Mouse (Mus musculus) liver, postnatal 0 days (tissue): Measurements from ENCODE around the gene Kcnrg. TPM values are rescaled to one million over a fixed set of nuclear protein-coding genes. Genes with fewer than 3 reads are reported as not detected.

Experiments used
- ATAC-seq: fragments of 200-750 bp; cut with Nextera tagmentation; 2 replicates; pipeline ENCODE4 v1.8.0; 2017; ENCODE audit warnings: mild to moderate bottlenecking, moderate library complexity
- DNase-seq: peaks from one replicate; pipeline ENCODE4 v3.0.0-alpha.2; 2016
- H3K27ac ChIP-seq: fragments of 300-500 bp; sonication (generic); 2 replicates; pipeline ENCODE4 v1.5.1; 2014; ENCODE audit warnings: antibody characterized with exemption, moderate library complexity, mild to moderate bottlenecking, low read depth
- H3K27me3 ChIP-seq: fragments of 300-500 bp; sonication (generic); 2 replicates; pipeline ENCODE4 v1.6.1; 2014; ENCODE audit warnings: low read length, control low read depth, mixed read lengths; ENCODE audit not compliant: insufficient read depth
- H3K36me3 ChIP-seq: fragments of 300-500 bp; sonication (generic); replicated peaks from 2 replicates; pipeline ENCODE4 v1.6.1; 2014; ENCODE audit warnings: mild to moderate bottlenecking, control low read depth, low read length, moderate library complexity, mixed read lengths; ENCODE audit not compliant: insufficient read depth
- H3K4me1 ChIP-seq: fragments of 300-500 bp; sonication (generic); 2 replicates; pipeline ENCODE4 v1.6.1; 2014; ENCODE audit warnings: antibody characterized with exemption, mild to moderate bottlenecking, control low read depth; ENCODE audit not compliant: insufficient read depth
- H3K4me2 ChIP-seq: fragments of 300-500 bp; sonication (generic); 2 replicates; pipeline ENCODE4 v1.6.1; 2014; ENCODE audit warnings: low read depth, mild to moderate bottlenecking, low read length, moderate library complexity, mixed read lengths
- H3K4me3 ChIP-seq: fragments of 300-500 bp; sonication (generic); 2 replicates; pipeline ENCODE4 v1.5.1; 2014; ENCODE audit warnings: low read depth, low read length
- H3K9ac ChIP-seq: fragments of 300-500 bp; sonication (generic); replicated peaks from 2 replicates; pipeline ENCODE4 v1.6.1; 2014; ENCODE audit warnings: mild to moderate bottlenecking, moderate library complexity
- H3K9me3 ChIP-seq: fragments of 300-500 bp; sonication (generic); 2 replicates; pipeline ENCODE4 v1.6.1; 2016; ENCODE audit warnings: mild to moderate bottlenecking, control low read depth, low read length, mixed read lengths
- CTCF ChIP-seq: sonication (generic); IDR thresholded peaks from 2 replicates; pipeline ENCODE4 v1.5.1; 2016; ENCODE audit warnings: antibody characterized with exemption, low read depth
- EP300 ChIP-seq: IDR thresholded peaks from 2 replicates; pipeline ENCODE4 v1.6.1; 2016; ENCODE audit warnings: antibody characterized with exemption, low read depth, mild to moderate bottlenecking
- WGBS: fragments of 180-500 bp; shearing (Covaris S2); extraction: QIAGEN DNeasy Blood & Tissue Kit; methylation state at CpG from one replicate; pipeline ENCODE4 v1.1.7; 2014; ENCODE audit not compliant: insufficient replicate concordance; 5-methylcytosine and 5-hydroxymethylcytosine counted together
- microRNA counts: library from miRNA; unstranded; fragments of <30 nt; microRNA quantifications from one replicate; lab custom pipeline; 2015
- microRNA-seq: library from miRNA; unstranded; fragments of <30 nt; microRNA quantifications from one replicate; pipeline ENCODE4, GENCODE M21; 2016
- polyA plus RNA-seq: library from polyadenylated mRNA; unstranded; fragments of >200 nt; fragmentation: Nextera tagmentation; extraction: Ambion mirVana; gene quantifications from 2 replicates; pipeline ENCODE4 v1.2.1, GENCODE M21; 2015

Kcnrg gene
- polyA plus RNA-seq, 1 experiment from 2014 or later, result 0.08 TPM

GRCm38 (mm10) chr14:61647881-61648684, 40.8 kb downstream of the Kcnrg start:
- ATAC-seq (peak; percentile 76), DNase-seq (peak; percentile 80)
- Histone ChIP-seq H3K4me1 (peaks cover 9% of the 10 kb centered on the region), H3K27me3 (no peaks in the 10 kb centered on the region), H3K4me2 (peak overlapping the region; percentile 93), H3K9ac (peak overlapping the region; percentile 99), H3K36me3 (0 out of 2 replicates have a peak, but pooled peaks cover 2% of the 10 kb centered on the region), H3K4me3 (peak overlapping the region; percentile 98), H3K27ac (peak overlapping the region; percentile 96), H3K9me3 (no peaks in the 10 kb centered on the region)
- TF ChIP-seq EP300, result no peak
- no peak for TF ChIP-seq CTCF
- under 1% methylated on average over 77 of the region's 95 CpGs for WGBS

GRCm38 (mm10) chr14:61648685-61649504, 41.6 kb downstream of the Kcnrg start:
- ATAC-seq (peak; percentile 92), DNase-seq (peak; percentile 98)
- Histone ChIP-seq H3K4me3 (peak overlapping the region; percentile 98), H3K9ac (peak overlapping the region; percentile 99), H3K27me3 (no peaks in the 10 kb centered on the region), H3K36me3 (no peaks in the 10 kb centered on the region), H3K9me3 (no peaks in the 10 kb centered on the region), H3K27ac (peak overlapping the region; percentile 96), H3K4me2 (peak overlapping the region; percentile 93), H3K4me1 (peaks cover 9% of the 10 kb centered on the region)
- TF ChIP-seq EP300, result no peak
- peak; percentile 1; the same call in 1 of the 2 replicates for TF ChIP-seq CTCF
- 2% methylated on average over 62 of the region's 62 CpGs for whole genome bisulfite sequencing

GRCm38 (mm10) chr14:61650291-61650960, 43.2 kb downstream of the Kcnrg start:
- Histone ChIP-seq H3K36me3 (no peaks in the 10 kb centered on the region; the same call in none of the 2 replicates), H3K4me1 (peaks cover 16% of the 10 kb centered on the region), H3K4me2 (peak overlapping the region; percentile 93), H3K9me3 (no peaks in the 10 kb centered on the region), H3K27me3 (no peaks in the 10 kb centered on the region), H3K9ac (no peak overlapping the region), H3K4me3 (peak overlapping the region; percentile 98; the same call in 1 of the 2 replicates), H3K27ac (peak overlapping the region; percentile 96)
- TF ChIP-seq CTCF (peak; percentile 70), EP300 (no peak)
- 28% methylated on average over 9 of the region's 9 CpGs for WGBS
- DNase-seq, result peak; percentile 38
- ATAC-seq, result no peak

DNA sequence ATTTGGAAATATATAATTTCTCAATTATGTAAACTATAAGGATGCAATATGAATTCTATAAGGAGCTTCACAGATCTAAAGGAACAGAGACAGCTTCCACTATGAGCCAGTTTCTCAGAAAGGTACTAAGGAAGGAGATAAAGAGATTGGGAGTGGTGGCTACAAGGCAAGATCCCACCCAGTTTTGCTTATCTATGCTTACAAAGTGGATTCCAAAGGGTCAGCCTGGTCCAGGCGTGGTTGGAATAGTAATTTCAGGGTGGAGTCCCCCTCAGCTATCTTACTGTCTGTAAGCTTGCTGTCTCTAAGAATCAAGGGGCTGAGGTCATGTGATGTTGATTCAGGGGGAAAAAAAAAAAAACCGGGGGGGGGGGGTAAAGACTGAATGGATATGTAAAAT, 49.2 kb downstream of the Kcnrg start:
- TF ChIP-seq EP300 (no peak; the same call in 1 of the 2 replicates), CTCF (no peak)
- H3K9me3 ChIP-seq, result no peaks in the 10 kb centered on the region
- DNase-seq, result no peak
- H3K27me3 ChIP-seq, result no peaks in the 10 kb centered on the region
- peak; percentile 77 for ATAC-seq
- peaks cover 20% of the 10 kb centered on the region for H3K4me1 ChIP-seq
- H3K9ac ChIP-seq, result no peak overlapping the region; the same call in 1 of the 2 replicates
- peak overlapping the region; percentile 60; the same call in 1 of the 2 replicates for H3K27ac ChIP-seq
- peaks cover 3% of the 10 kb centered on the region for H3K36me3 ChIP-seq
- peak overlapping the region; percentile 49 for H3K4me2 ChIP-seq
- 35% methylated on average over 2 of the region's 2 CpGs for WGBS
- H3K4me3 ChIP-seq, result no peak overlapping the region

GRCm38 (mm10) chr14:61661496-61661895, 54.2 kb downstream of the Kcnrg start:
- DNase-seq (no peak), ATAC-seq (no peak)
- H3K27ac ChIP-seq, result no peak overlapping the region
- H3K9me3 ChIP-seq, result no peaks in the 10 kb centered on the region
- 81% methylated on average over 1 of the region's 1 CpGs for WGBS
- no peak overlapping the region for H3K9ac ChIP-seq
- H3K4me1 ChIP-seq, result peaks cover 13% of the 10 kb centered on the region
- no peaks in the 10 kb centered on the region for H3K27me3 ChIP-seq
- no peak overlapping the region for H3K4me2 ChIP-seq
- H3K36me3 ChIP-seq, result peaks cover 18% of the 10 kb centered on the region
- no peak for TF ChIP-seq CTCF
- no peak for TF ChIP-seq EP300
- H3K4me3 ChIP-seq, result no peak overlapping the region

DNA sequence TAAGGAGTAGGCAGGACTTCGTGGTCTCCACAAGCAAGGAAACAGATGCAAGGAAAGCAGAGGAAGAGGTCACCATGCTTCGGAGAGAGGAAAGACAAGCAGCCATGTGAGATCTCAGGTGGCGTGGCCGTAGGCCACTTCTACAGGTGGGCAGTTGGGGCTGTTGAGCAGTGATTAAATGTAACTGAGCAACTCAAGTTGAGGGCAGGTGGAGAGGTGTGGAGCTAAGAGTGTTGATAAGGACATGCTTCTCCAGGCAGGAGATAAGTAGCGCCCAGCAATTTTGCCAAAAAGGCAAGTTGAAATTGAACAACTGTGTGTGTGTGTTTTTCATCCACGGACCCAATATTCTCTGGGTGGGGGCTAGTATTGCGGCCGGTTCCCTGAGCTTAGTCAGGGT, 55.0 kb downstream of the Kcnrg start:
- Histone ChIP-seq H3K27me3 (no peaks in the 10 kb centered on the region), H3K36me3 (peaks cover 18% of the 10 kb centered on the region), H3K4me1 (peaks cover 9% of the 10 kb centered on the region), H3K4me3 (no peak overlapping the region), H3K27ac (no peak overlapping the region), H3K9ac (no peak overlapping the region), H3K4me2 (no peak overlapping the region), H3K9me3 (no peaks in the 10 kb centered on the region)
- TF ChIP-seq EP300 (no peak), CTCF (no peak)
- WGBS, result 78% methylated on average over 8 of the region's 8 CpGs
- no peak for DNase-seq
- no peak for ATAC-seq

MicroRNAs encoded within 50 kb of the gene (microRNA counts, 519-probe panel; counts per million panel counts)
- microRNA mmu-miR-15a (lab: Ali Mortazavi, UCI), result 8,147 counts per million, percentile 92 among the panel's probes with 10 or more counts
- microRNA mmu-miR-16 (lab: Ali Mortazavi, UCI), result 9,097 counts per million, percentile 99 among the panel's probes with 10 or more counts

Small RNA genes within 50 kb of the gene (microRNA-seq; reads per million reads assigned to microRNA genes)
- gene Mir15a (8,135 reads per million, percentile 92 among the genes with 10 or more reads in this experiment), gene Mir16-1 (4,835 reads per million, percentile 87 among the genes with 10 or more reads in this experiment)

Other genes starting within 250 kb of the Kcnrg start
- gene Ebpl, start 247.0 kb upstream of the Kcnrg start, polyA plus RNA-seq, result 13.3 and 13.8 TPM in 2 replicates
- 12.6 and 14.4 TPM in 2 replicates for gene Kpna3, start 167.6 kb upstream of the Kcnrg start, polyA plus RNA-seq
- 7.0 and 7.2 TPM in 2 replicates for gene Spryd7, start 50.6 kb upstream of the Kcnrg start, polyA plus RNA-seq
- 3.6 and 4.3 TPM in 2 replicates for gene Trim13, start 9.2 kb upstream of the Kcnrg start, polyA plus RNA-seq